ENCODE assay signal across 9 mouse cellular contexts in genomic region chr9:75282830-75283229, GRCm38 (mm10). TPM values are rescaled to one million over a fixed set of nuclear protein-coding genes. Genes with fewer than 3 reads are reported as not detected.
DNase-seq lines count a peak whose midpoint lies in the region; ATAC-seq and TF ChIP-seq lines count a peak whose summit lies in the region.
"Had no signal": no experiment of that assay in that cellular context is flagged by ENCODE, and none has a peak within 500 bp of the region (broad histone marks: within the 10 kb centered on the region; RNA-seq: fewer than 3 reads in every experiment).

No protein-coding gene starts in this region.

- TF ChIP-seq CTCF in gastrocnemius, adult 2 months (IDR thresholded peaks at IDR 0.05), result peak; percentile 90
- peak; percentile 90 to 96 for TF ChIP-seq CTCF in CH12.LX (conservative IDR thresholded peaks at IDR 0.05 in 1 of 2, IDR thresholded peaks at IDR 0.05 in 1 of 2; ENCODE audit: low read depth in 2 of 2, low read length in 2 of 2)
- peak; percentile 90 for TF ChIP-seq CTCF in stomach, postnatal 0 days (IDR thresholded peaks at IDR 0.05; ENCODE audit: low read depth)

- ATAC-seq in megakaryocyte, adult 5-6 weeks (ENCODE audit: poor library complexity, severe bottlenecking), result peak; percentile 90
- ATAC-seq in stomach, postnatal 0 days (ENCODE audit: low FRiP score, low TSS enrichment), result no peak

- H3K9me3 ChIP-seq in CH12.LX (replicated peaks; ENCODE audit: low read length), result no peaks in the 10 kb centered on the region
- no peaks in the 10 kb centered on the region for H3K9me3 ChIP-seq in stomach, postnatal 0 days (ENCODE audit: control insufficient read depth, low read length)
- H3K9me3 ChIP-seq: liver, embryonic 13.5 days had no signal

- no peaks in the 10 kb centered on the region for H3K27me3 ChIP-seq in CH12.LX (replicated peaks)
- no peaks in the 10 kb centered on the region for H3K27me3 ChIP-seq in stomach, postnatal 0 days (ENCODE audit: control insufficient read depth, insufficient read depth, low read length)

- H3K36me3 ChIP-seq in CH12.LX (replicated peaks in 1 of 2; ENCODE audit: control insufficient read depth in 1 of 2, insufficient read depth in 1 of 2, low read length in 1 of 2), result peaks cover 2 to 37% of the 10 kb centered on the region in 2 experiments
- H3K36me3 ChIP-seq in stomach, postnatal 0 days (ENCODE audit: control insufficient read depth, insufficient read depth, low read length), result no peaks in the 10 kb centered on the region
- H3K36me3 ChIP-seq: liver, embryonic 13.5 days had no signal

- no peak overlapping the region for H3K9ac ChIP-seq in CH12.LX (ENCODE audit: insufficient read depth, low read depth)
- H3K9ac ChIP-seq in stomach, postnatal 0 days (ENCODE audit: low read length), result no peak overlapping the region
- H3K9ac ChIP-seq: liver, embryonic 13.5 days had no signal

- dilution Hi-C loops in CH12.LX (cut with MboI; ENCODE audit: extremely low pct_ligation_motif_present, extremely low pct_unique_long_range_greater_than_20kb, low sequenced_read_pairs), result no loop called here

- H3K4me1 ChIP-seq in CH12.LX (ENCODE audit: control insufficient read depth in 1 of 2, insufficient read depth in 2 of 2), result peaks cover 8 to 37% of the 10 kb centered on the region in 2 experiments
- no peaks in the 10 kb centered on the region for H3K4me1 ChIP-seq in stomach, postnatal 0 days (replicated peaks; ENCODE audit: control insufficient read depth, insufficient read depth)
- H3K4me1 ChIP-seq: liver, embryonic 13.5 days had no signal

- H3K4me2 ChIP-seq in CH12.LX (ENCODE audit: insufficient read depth, low read depth, poor library complexity, severe bottlenecking), result no peak overlapping the region
- no peak overlapping the region for H3K4me2 ChIP-seq in stomach, postnatal 0 days (replicated peaks; ENCODE audit: low read depth)
- H3K4me2 ChIP-seq: liver, embryonic 13.5 days had no signal

- H3K4me3 ChIP-seq in gastrocnemius, adult 2 months, result no peak overlapping the region
- no peak overlapping the region for H3K4me3 ChIP-seq in CH12.LX (replicated peaks in 1 of 3; ENCODE audit: low read depth in 2 of 3, low read length in 2 of 3, poor library complexity in 1 of 3)
- H3K4me3 ChIP-seq in stomach, postnatal 0 days (ENCODE audit: low read depth, low read length), result no peak overlapping the region
- H3K4me3 ChIP-seq: liver, embryonic 13.5 days had no signal

- TF ChIP-seq RAD21 in CH12.LX (IDR thresholded peaks at IDR 0.05; ENCODE audit: low read depth, low read length), result peak; percentile 96

- no peak for TF ChIP-seq POLR2A in CH12.LX (IDR thresholded peaks at IDR 0.05; ENCODE audit: low read depth, low read length)

- 12% methylated on average over 3 of the region's 3 CpGs for WGBS in stomach, postnatal 0 days

- H3K27ac ChIP-seq in gastrocnemius, adult 2 months, result no peak overlapping the region
- no peak overlapping the region for H3K27ac ChIP-seq in CH12.LX (ENCODE audit: insufficient read depth, low read depth)
- H3K27ac ChIP-seq in stomach, postnatal 0 days (replicated peaks), result no peak overlapping the region
- H3K27ac ChIP-seq: liver, embryonic 13.5 days had no signal

- H3K79me2 ChIP-seq in CH12.LX (replicated peaks; ENCODE audit: control insufficient read depth, extremely low read depth, insufficient read depth, poor library complexity, severe bottlenecking), result no peaks in the 10 kb centered on the region

- DNase-seq in gastrocnemius, adult 2 months, result peak; percentile 44
- no peak for DNase-seq in gastrocnemius, adult 8-10 months (ENCODE audit: low spot score in 2 of 2)
- DNase-seq in CH12.LX (ENCODE audit: extremely low read depth), result peak; percentile 81
- DNase-seq in c-Kit-positive CD71-negative TER-119-negative erythroid progenitor cells, embryonic 14.5 days (ENCODE audit: low read depth), result peak; percentile 50
- peak; percentile 58 for DNase-seq in forelimb bud, embryonic 11.5 days (ENCODE audit: low read depth, low spot score)
- peak; percentile 56 to 61 for DNase-seq in kidney, postnatal 4 days
- DNase-seq in stomach, postnatal 0 days (ENCODE audit: low spot score), result no peak
- DNase-seq: liver, embryonic 13.5 days had no signal

- intact Hi-C loops in gastrocnemius, adult 2 months (cut with DNase I), result loop anchor here (5.0 to 10.0 kb wide), 2 partner anchors 236 to 378 kb away; no protein-coding TSS in a partner anchor

- TF ChIP-seq EP300 in CH12.LX (IDR thresholded peaks at IDR 0.05; ENCODE audit: low read length), result no peak
- TF ChIP-seq EP300 in stomach, postnatal 0 days (optimal IDR thresholded peaks at IDR 0.05), result no peak

- in situ Hi-C loops in CH12.LX (cut with MboI; ENCODE audit: low pct_ligation_motif_present, low pct_unique_long_range_greater_than_20kb, low sequenced_read_pairs), result loop anchor here (10.0 kb wide), 1 partner anchor 228 kb away; no protein-coding TSS in a partner anchor

TF ChIP-seq in CH12.LX, 34 proteins besides CTCF, POLR2A, EP300 and RAD21:
- TF ChIP-seq MYC (IDR thresholded peaks at IDR 0.05; ENCODE audit: low read depth, low read length) (no peak; the same call in 1 of the 2 replicates), MAX (IDR thresholded peaks at IDR 0.05; ENCODE audit: low read length) (0 out of 2 replicates have a peak, but pooled peaks have one; percentile 18), USF2 (conservative IDR thresholded peaks at IDR 0.05; ENCODE audit: low read depth, low read length) (no peak), ZMIZ1 (IDR thresholded peaks at IDR 0.05; ENCODE audit: low read depth, low read length) (no peak), ZC3H11A (IDR thresholded peaks at IDR 0.05; ENCODE audit: low read depth, low read length) (0 out of 2 replicates have a peak, but pooled peaks have one; percentile 14), ELF1 (IDR thresholded peaks at IDR 0.05; ENCODE audit: low read depth, low read length) (peak; percentile 64), MAFK (IDR thresholded peaks at IDR 0.05; ENCODE audit: insufficient replicate concordance, low read length) (no peak), JUN (IDR thresholded peaks at IDR 0.05; ENCODE audit: insufficient read depth, low read depth, low read length) (no peak), USF1 (IDR thresholded peaks at IDR 0.05; ENCODE audit: low read depth, low read length) (no peak), SMC3 (IDR thresholded peaks at IDR 0.05; ENCODE audit: low read depth, low read length) (peak; percentile 79), HCFC1 (IDR thresholded peaks at IDR 0.05; ENCODE audit: low read depth, low read length) (0 out of 2 replicates have a peak, but pooled peaks have one; percentile 18), SIN3A (IDR thresholded peaks at IDR 0.05; ENCODE audit: low read length) (0 out of 2 replicates have a peak, but pooled peaks have one; percentile 40), NELFE (IDR thresholded peaks at IDR 0.05; ENCODE audit: low read depth, low read length) (no peak), IRF4 (IDR thresholded peaks at IDR 0.05; ENCODE audit: low read depth, low read length) (0 out of 2 replicates have a peak, but pooled peaks have one; percentile 47), CHD1 (IDR thresholded peaks at IDR 0.05; ENCODE audit: low read depth, low read length) (no peak), JUND (conservative IDR thresholded peaks at IDR 0.05; ENCODE audit: low read depth, low read length) (peak; percentile 42; the same call in 1 of the 2 replicates), ZNF384 (IDR thresholded peaks at IDR 0.05; ENCODE audit: low read depth, low read length) (no peak), KAT2A (IDR thresholded peaks at IDR 0.05; ENCODE audit: insufficient replicate concordance, low read length) (no peak), TBP (conservative IDR thresholded peaks at IDR 0.05; ENCODE audit: low read depth, low read length) (no peak)

RNA-seq across cellular contexts. Expression of gene Gnb5, which starts 23.3 kb away (rescaled TPM):
- 10 to 100 TPM in 1 of 2 experiments, 1 to 10 TPM in 1; 7.6 to 15.4 TPM for total RNA-seq in gastrocnemius, adult 2 months (2021)
- 10 to 100 TPM in 3 of 4 experiments, 1 to 10 TPM in 1; 8.9 to 13.8 (median 12.0) TPM for total RNA-seq in gastrocnemius, adult 8-10 months (2022)
- total RNA-seq in CH12.LX (2012; rRNA removed) (4.4 and 6.5 TPM in 2 replicates), CH12.LX (2014; rRNA removed) (2.9 and 4.7 TPM in 2 replicates)
- polyA plus RNA-seq in CH12.LX (2012; ENCODE audit: insufficient read length, low read depth), result 2.7 and 3.1 TPM in 2 replicates
- 0.51 TPM in 1 of 2 replicates, not detected in the other for total RNA-seq in megakaryocyte, adult 5-6 weeks (2015)
- 0.29 TPM in 1 of 2 replicates, not detected in the other for total RNA-seq in megakaryocyte, adult 5-6 weeks (2017)
- polyA plus RNA-seq in stomach, postnatal 0 days (2015; fragmentation: Nextera tagmentation; extraction: Ambion mirVana), result 16.1 and 17.5 TPM in 2 replicates

RNA-seq across cellular contexts. Expression of gene Myo5c, which starts 51.0 kb away (rescaled TPM):
- 10 to 100 TPM; 10.8 to 13.6 TPM for total RNA-seq in gastrocnemius, adult 2 months (2021)
- total RNA-seq in gastrocnemius, adult 8-10 months (2022), result 10 to 100 TPM in 1 of 4 experiments, 1 to 10 TPM in 3; 7.2 to 12.8 (median 8.8) TPM
- total RNA-seq in CH12.LX (2012; rRNA removed) (1.6 and 4.4 TPM in 2 replicates), CH12.LX (2014; rRNA removed) (3.7 and 3.8 TPM in 2 replicates)
- polyA plus RNA-seq in CH12.LX (2012; ENCODE audit: insufficient read length, low read depth), result 4.7 and 5.2 TPM in 2 replicates
- not detected in 2 replicates for total RNA-seq in megakaryocyte, adult 5-6 weeks (2015)
- total RNA-seq in megakaryocyte, adult 5-6 weeks (2017), result not detected in 2 replicates
- 11.4 and 13.2 TPM in 2 replicates for polyA plus RNA-seq in stomach, postnatal 0 days (2015; fragmentation: Nextera tagmentation; extraction: Ambion mirVana)

Comparison
In these comparisons a context has a peak if more than half of its experiments do, and no peak if none do; other contexts are left out.
1. DNase-seq: peak in gastrocnemius, adult 2 months (single experiment), CH12.LX (single experiment), c-Kit-positive CD71-negative TER-119-negative erythroid progenitor cells, embryonic 14.5 days (single experiment), forelimb bud, embryonic 11.5 days (single experiment) and kidney, postnatal 4 days (2 of 2); none in gastrocnemius, adult 8-10 months (0 of 2) and stomach, postnatal 0 days (single experiment).
2. Peak in every context shown above with its lines, with median percentiles within 50 percentile points of each other: CTCF ChIP-seq.